Mouse (Mus musculus): ENCODE measurements around the gene Gm3127. TPM values are rescaled to one million over a fixed set of nuclear protein-coding genes. Genes with fewer than 3 reads are reported as not detected.
"Not testable (repeated sequence)": the region's sequence is repeated elsewhere in the genome, so short reads cannot be mapped to it uniquely, and the experiment has no call there.

The Gm3127 gene
- not detected in 2 replicates for total RNA-seq (2014; rRNA removed)
- not detected in 2 replicates for polyA plus RNA-seq (2015; fragmentation: Nextera tagmentation; extraction: Ambion mirVana)

- H3K4me1 ChIP-seq (ENCODE audit: insufficient read depth); H3K27ac ChIP-seq (ENCODE audit: low read depth, low read length); ATAC-seq; H3K4me3 ChIP-seq (ENCODE audit: low read depth, low read length); H3K4me2 ChIP-seq (ENCODE audit: low read depth); H3K27me3 ChIP-seq (ENCODE audit: insufficient read depth, low read length); H3K9me3 ChIP-seq (ENCODE audit: low read length); DNase-seq; H3K36me3 ChIP-seq (ENCODE audit: insufficient read depth); H3K9ac ChIP-seq: not testable (repeated sequence)
- no CpG with 5 or more reads among the region's 2 CpGs for WGBS
These were observed at the start of gene Gm3127 for GRCm38 (mm10) chr14:4164730-4165129. Gene Gm3127, plus strand, starts transcription at chr14:4165030.

- H3K9ac ChIP-seq; H3K4me2 ChIP-seq (ENCODE audit: low read depth); H3K27ac ChIP-seq (ENCODE audit: low read depth, low read length); H3K4me3 ChIP-seq (ENCODE audit: low read depth, low read length); ATAC-seq; H3K36me3 ChIP-seq (ENCODE audit: insufficient read depth); H3K4me1 ChIP-seq (ENCODE audit: insufficient read depth); DNase-seq; H3K27me3 ChIP-seq (ENCODE audit: insufficient read depth, low read length); H3K9me3 ChIP-seq (ENCODE audit: low read length): not testable (repeated sequence)
- WGBS, result 94% methylated on average over 4 of the region's 4 CpGs
These were observed 23.2 kb upstream of the Gm3127 start for GRCm38 (mm10) chr14:4141646-4142045.

- WGBS, result 10% methylated on average over 14 of the region's 14 CpGs
- DNase-seq, result peak; percentile 6
- Histone ChIP-seq H3K9ac (peak overlapping the region; percentile 56), H3K4me2 (ENCODE audit: low read depth) (peak overlapping the region; percentile 57), H3K4me3 (ENCODE audit: low read depth, low read length) (peak overlapping the region; percentile 37)
- TF ChIP-seq CTCF (IDR thresholded peaks at IDR 0.05; ENCODE audit: low read depth), result peak; percentile 24
- H3K4me1 ChIP-seq (ENCODE audit: insufficient read depth); H3K9me3 ChIP-seq (ENCODE audit: low read length); ATAC-seq; H3K27ac ChIP-seq (ENCODE audit: low read depth, low read length); H3K36me3 ChIP-seq (ENCODE audit: insufficient read depth); H3K27me3 ChIP-seq (ENCODE audit: insufficient read depth, low read length): not testable (repeated sequence)
These were observed 17.2 kb downstream of the Gm3127 start for GRCm38 (mm10) chr14:4182030-4182429.

GRCm38 (mm10) chr14:4182491-4183210 lies 17.8 kb downstream of the Gm3127 start, which contains the start of gene Gm2974:
Gene Gm2974, plus strand, starts transcription at chr14:4182576.
- Histone ChIP-seq H3K4me2 (ENCODE audit: low read depth) (peak within 1 kb of the TSS; percentile 57), H3K9ac (peak within 1 kb of the TSS; percentile 56), H3K4me3 (ENCODE audit: low read depth, low read length) (peak within 1 kb of the TSS; percentile 37)
- H3K36me3 ChIP-seq (ENCODE audit: insufficient read depth); H3K27ac ChIP-seq (ENCODE audit: low read depth, low read length); H3K4me1 ChIP-seq (ENCODE audit: insufficient read depth); H3K27me3 ChIP-seq (ENCODE audit: insufficient read depth, low read length); H3K9me3 ChIP-seq (ENCODE audit: low read length); ATAC-seq: not testable (repeated sequence)
- 15% methylated on average over 32 of the region's 59 CpGs for WGBS
- peak; percentile 0 for DNase-seq

- not testable (repeated sequence) for H3K27me3 ChIP-seq (ENCODE audit: insufficient read depth, low read length); H3K4me1 ChIP-seq (ENCODE audit: insufficient read depth); H3K9ac ChIP-seq; H3K9me3 ChIP-seq (ENCODE audit: low read length); H3K27ac ChIP-seq (ENCODE audit: low read depth, low read length); H3K36me3 ChIP-seq (ENCODE audit: insufficient read depth); DNase-seq; ATAC-seq; H3K4me2 ChIP-seq (ENCODE audit: low read depth); H3K4me3 ChIP-seq (ENCODE audit: low read depth, low read length)
- 41% methylated on average over 5 of the region's 10 CpGs for WGBS
- TF ChIP-seq CTCF (IDR thresholded peaks at IDR 0.05; ENCODE audit: low read depth), result peak; percentile 45
These were observed 18.5 kb downstream of the Gm3127 start for GRCm38 (mm10) chr14:4183375-4183774.

Other genes starting within 250 kb of the Gm3127 start
- not detected in 2 replicates for gene Gm3029, start 233.3 kb upstream of the Gm3127 start, total RNA-seq (2014; rRNA removed)
- not detected in 2 replicates for gene Gm3029, start 233.3 kb upstream of the Gm3127 start, polyA plus RNA-seq (2015; fragmentation: Nextera tagmentation; extraction: Ambion mirVana)
- 0.77 and 2.6 TPM in 2 replicates for gene Gm3095, start 201.5 kb upstream of the Gm3127 start, total RNA-seq (2014; rRNA removed)
- 0.77 and 1.1 TPM in 2 replicates for gene Gm3095, start 201.5 kb upstream of the Gm3127 start, polyA plus RNA-seq (2015; fragmentation: Nextera tagmentation; extraction: Ambion mirVana)
- not detected in 2 replicates for gene Gm3099, start 166.6 kb upstream of the Gm3127 start, total RNA-seq (2014; rRNA removed)
- gene Gm3099, start 166.6 kb upstream of the Gm3127 start, polyA plus RNA-seq (2015; fragmentation: Nextera tagmentation; extraction: Ambion mirVana), result not detected in 2 replicates
- gene Gm5796, start 141.1 kb upstream of the Gm3127 start, total RNA-seq (2014; rRNA removed), result 5.8 and 6.2 TPM in 2 replicates
- 5.0 and 6.9 TPM in 2 replicates for gene Gm5796, start 141.1 kb upstream of the Gm3127 start, polyA plus RNA-seq (2015; fragmentation: Nextera tagmentation; extraction: Ambion mirVana)
- gene Gm3115, start 80.9 kb upstream of the Gm3127 start, total RNA-seq (2014; rRNA removed), result not detected in 2 replicates
- gene Gm3115, start 80.9 kb upstream of the Gm3127 start, polyA plus RNA-seq (2015; fragmentation: Nextera tagmentation; extraction: Ambion mirVana), result not detected in 2 replicates
- gene Gm8108, start 54.5 kb upstream of the Gm3127 start, total RNA-seq (2014; rRNA removed), result 4.6 and 5.3 TPM in 2 replicates
- 5.5 and 5.7 TPM in 2 replicates for gene Gm8108, start 54.5 kb upstream of the Gm3127 start, polyA plus RNA-seq (2015; fragmentation: Nextera tagmentation; extraction: Ambion mirVana)
- 9.1 and 10.3 TPM in 2 replicates for gene Gm2974, start 17.5 kb downstream of the Gm3127 start, total RNA-seq (2014; rRNA removed)
- 12.0 and 13.6 TPM in 2 replicates for gene Gm2974, start 17.5 kb downstream of the Gm3127 start, polyA plus RNA-seq (2015; fragmentation: Nextera tagmentation; extraction: Ambion mirVana)
- gene Gm3138, start 84.6 kb downstream of the Gm3127 start, total RNA-seq (2014; rRNA removed), result 0.29 TPM in 1 of 2 replicates, not detected in the other
- gene Gm3138, start 84.6 kb downstream of the Gm3127 start, polyA plus RNA-seq (2015; fragmentation: Nextera tagmentation; extraction: Ambion mirVana), result not detected in 2 replicates
- gene Gm3149, start 152.3 kb downstream of the Gm3127 start, total RNA-seq (2014; rRNA removed), result not detected in 2 replicates
- 0.09 TPM in 1 of 2 replicates, not detected in the other for gene Gm3149, start 152.3 kb downstream of the Gm3127 start, polyA plus RNA-seq (2015; fragmentation: Nextera tagmentation; extraction: Ambion mirVana)
- 7.0 and 8.5 TPM in 2 replicates for gene 2610042L04Rik, start 169.7 kb downstream of the Gm3127 start, total RNA-seq (2014; rRNA removed)
- 9.1 and 12.6 TPM in 2 replicates for gene 2610042L04Rik, start 169.7 kb downstream of the Gm3127 start, polyA plus RNA-seq (2015; fragmentation: Nextera tagmentation; extraction: Ambion mirVana)
- gene Gm3159, start 232.5 kb downstream of the Gm3127 start, total RNA-seq (2014; rRNA removed), result not detected in 2 replicates
- not detected in 2 replicates for gene Gm3159, start 232.5 kb downstream of the Gm3127 start, polyA plus RNA-seq (2015; fragmentation: Nextera tagmentation; extraction: Ambion mirVana)

Measured in forebrain, postnatal 0 days (tissue).